Mouse (Mus musculus) forebrain, embryonic 14.5 days (tissue): ENCODE measurements at regions not wholly inside any gene's neighbourhood (a gene's known extent, or its start where the extent isn't known, plus 50 kb on each side); places are given as distances from the start of the nearest gene placed in this dataset.
A peak's percentile ranks its signal among the peaks of the same experiment; 100 is the strongest.
"Not testable (repeated sequence)": the region's sequence is repeated elsewhere in the genome, so short reads cannot be mapped to it uniquely, and the experiment has no call there.

Experiments
- ATAC-seq: fragments of 200-750 bp; cut with Nextera tagmentation; 2 replicates; pipeline ENCODE4 v1.8.0; 2017; ENCODE audit warnings: mild to moderate bottlenecking, moderate library complexity
- DNase-seq: peaks from one replicate; pipeline ENCODE4 v3.0.0-alpha.2; 2015; ENCODE audit warnings: low spot score
- H3K27ac ChIP-seq: fragments of 300-500 bp; sonication (generic); 2 replicates; pipeline ENCODE4 v1.5.1; 2014; ENCODE audit warnings: low read depth, mild to moderate bottlenecking, control low read depth, low read length, moderate library complexity
- H3K27me3 ChIP-seq: fragments of 300-500 bp; sonication (generic); replicated peaks from 2 replicates; pipeline ENCODE4 v1.6.1; 2014; ENCODE audit warnings: low read length, control low read depth, mixed read lengths; ENCODE audit not compliant: control insufficient read depth, insufficient read depth
- H3K36me3 ChIP-seq: fragments of 300-500 bp; sonication (generic); 2 replicates; pipeline ENCODE4 v1.6.1; 2014; ENCODE audit warnings: low read length, control low read depth; ENCODE audit not compliant: control insufficient read depth, insufficient read depth
- H3K4me1 ChIP-seq: fragments of 300-500 bp; sonication (generic); 2 replicates; pipeline ENCODE4 v1.6.1; 2014; ENCODE audit warnings: antibody characterized with exemption, low read length, control low read depth; ENCODE audit not compliant: control insufficient read depth, insufficient read depth
- H3K4me2 ChIP-seq: fragments of 300-500 bp; sonication (generic); 2 replicates; pipeline ENCODE4 v1.6.1; 2014; ENCODE audit warnings: mild to moderate bottlenecking, control low read depth, low read length
- H3K4me3 ChIP-seq: fragments of 300-500 bp; sonication (generic); 2 replicates; pipeline ENCODE4 v1.5.1; 2014; ENCODE audit warnings: low read depth, low read length, control low read depth
- H3K9ac ChIP-seq: fragments of 300-500 bp; sonication (generic); 2 replicates; pipeline ENCODE4 v1.6.1; 2014; ENCODE audit warnings: mild to moderate bottlenecking, low read length, control low read depth, moderate library complexity
- H3K9me3 ChIP-seq: fragments of 300-500 bp; sonication (generic); replicated peaks from 2 replicates; pipeline ENCODE4 v1.6.1; 2016; ENCODE audit warnings: low read length, control low read depth, mixed read lengths; ENCODE audit not compliant: control insufficient read depth
- WGBS: fragments of 180-500 bp; shearing (Covaris S2); extraction: QIAGEN DNeasy Blood & Tissue Kit; methylation state at CpG from one replicate; pipeline ENCODE4 v1.1.7; 2014; 5-methylcytosine and 5-hydroxymethylcytosine counted together

DNA sequence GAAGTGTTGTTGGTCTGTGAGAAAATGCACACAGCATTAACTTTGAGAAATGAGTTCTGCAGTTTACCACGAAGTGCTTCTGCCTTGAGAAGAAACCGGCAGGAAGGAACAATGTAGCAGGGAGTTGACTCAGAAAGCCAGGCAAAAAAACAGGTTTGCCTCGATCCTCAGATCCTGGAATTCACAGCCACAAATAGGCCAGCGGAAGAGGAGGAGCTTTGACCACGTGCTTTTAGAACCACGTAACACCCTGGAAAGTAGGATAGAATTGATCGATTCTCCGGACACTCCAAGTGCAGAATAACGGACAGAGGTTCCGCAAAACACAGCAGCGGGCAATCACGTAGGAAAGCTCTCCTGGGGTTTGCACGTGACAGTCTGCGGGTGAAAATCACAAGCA lies 106.0 kb upstream of the Rhobtb1 start:
- Histone ChIP-seq H3K4me3 (no peak overlapping the region), H3K27me3 (no peaks in the 10 kb centered on the region), H3K9ac (no peak overlapping the region), H3K4me1 (0 out of 2 replicates have a peak, but pooled peaks cover 10% of the 10 kb centered on the region), H3K36me3 (no peaks in the 10 kb centered on the region), H3K27ac (no peak overlapping the region), H3K4me2 (no peak overlapping the region), H3K9me3 (no peaks in the 10 kb centered on the region)
- DNase-seq = no peak
- WGBS = 79% methylated on average over 14 of the region's 14 CpGs
- no peak for ATAC-seq

DNA sequence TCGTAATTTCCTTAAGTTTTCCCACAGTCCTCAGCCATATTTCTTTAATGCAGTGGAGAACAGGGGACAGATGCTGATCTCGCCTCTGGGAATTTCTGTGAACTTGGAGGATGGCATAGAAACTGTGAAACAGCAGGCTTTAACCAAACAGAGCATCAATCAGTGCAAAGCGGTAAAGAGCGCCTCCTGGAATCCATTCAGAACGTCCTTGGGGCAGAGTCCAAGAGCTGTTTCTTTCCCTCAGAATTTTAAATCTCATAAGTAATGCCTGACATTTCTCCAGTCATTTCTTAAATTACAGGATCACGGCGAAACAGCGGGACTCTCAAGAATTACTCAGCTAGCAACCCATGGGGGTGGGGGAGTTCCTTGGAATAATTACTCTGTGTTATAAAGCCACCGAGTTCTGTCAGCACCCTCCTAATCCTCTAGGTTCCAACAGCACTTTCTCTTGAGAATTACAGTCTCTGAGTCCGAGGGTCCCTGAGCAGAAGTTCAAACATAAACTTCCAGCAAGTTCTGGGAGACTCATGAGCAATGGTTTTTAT lies 105.2 kb upstream of the Rhobtb1 start:
- no peaks in the 10 kb centered on the region for H3K36me3 ChIP-seq
- H3K9me3 ChIP-seq = no peaks in the 10 kb centered on the region
- H3K4me1 ChIP-seq = 0 out of 2 replicates have a peak, but pooled peaks cover 10% of the 10 kb centered on the region
- DNase-seq (peak; percentile 50), ATAC-seq (no peak)
- 37% methylated on average over 10 of the region's 10 CpGs for WGBS
- H3K4me2 ChIP-seq = no peak overlapping the region
- H3K4me3 ChIP-seq = no peak overlapping the region
- H3K27ac ChIP-seq = no peak overlapping the region
- no peaks in the 10 kb centered on the region for H3K27me3 ChIP-seq
- H3K9ac ChIP-seq = no peak overlapping the region

DNA sequence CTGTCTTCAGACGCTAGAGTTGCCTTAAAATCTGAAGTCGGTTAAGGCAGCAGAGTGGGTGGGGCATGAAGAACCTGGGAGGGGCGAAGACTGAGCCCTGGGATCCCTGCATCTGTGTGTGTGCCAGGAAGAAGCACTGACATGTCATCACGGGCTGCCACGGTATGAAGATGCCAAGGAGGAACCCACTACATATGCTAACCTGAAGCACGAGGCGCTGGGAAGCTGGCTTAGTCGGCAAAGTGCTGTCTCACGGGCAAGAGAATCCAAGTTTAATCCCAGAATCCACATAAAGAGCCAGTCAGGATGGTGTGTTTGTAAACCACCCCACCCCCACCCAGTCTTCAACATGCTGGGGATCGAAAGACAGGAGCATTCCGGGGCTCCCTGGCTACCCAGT lies 73.2 kb upstream of the Rhobtb1 start:
- H3K4me1 ChIP-seq = no peaks in the 10 kb centered on the region
- no peaks in the 10 kb centered on the region for H3K36me3 ChIP-seq
- H3K9ac ChIP-seq = no peak overlapping the region
- no peak overlapping the region for H3K27ac ChIP-seq
- ATAC-seq (peak; percentile 42; the same call in 1 of the 2 replicates), DNase-seq (peak; percentile 45)
- no peaks in the 10 kb centered on the region for H3K27me3 ChIP-seq
- no peaks in the 10 kb centered on the region for H3K9me3 ChIP-seq
- no peak overlapping the region for H3K4me2 ChIP-seq
- H3K4me3 ChIP-seq = no peak overlapping the region
- 75% methylated on average over 11 of the region's 11 CpGs for WGBS

GRCm38 (mm10) chr10:69086184-69086583 lies 65.0 kb upstream of the Rhobtb1 start:
- Histone ChIP-seq H3K9ac (no peak overlapping the region), H3K27me3 (no peaks in the 10 kb centered on the region), H3K36me3 (no peaks in the 10 kb centered on the region), H3K4me3 (no peak overlapping the region), H3K9me3 (no peaks in the 10 kb centered on the region), H3K4me2 (no peak overlapping the region), H3K4me1 (no peaks in the 10 kb centered on the region), H3K27ac (no peak overlapping the region)
- DNase-seq = no peak
- ATAC-seq = no peak
- WGBS = 73% methylated on average over 1 of the region's 1 CpGs

- H3K4me1 ChIP-seq = no peaks in the 10 kb centered on the region
- ATAC-seq = no peak
- 73% methylated on average over 3 of the region's 3 CpGs for WGBS
- H3K4me3 ChIP-seq = no peak overlapping the region
- no peaks in the 10 kb centered on the region for H3K9me3 ChIP-seq
- no peak overlapping the region for H3K9ac ChIP-seq
- H3K36me3 ChIP-seq = no peaks in the 10 kb centered on the region
- no peak for DNase-seq
- no peaks in the 10 kb centered on the region for H3K27me3 ChIP-seq
- no peak overlapping the region for H3K4me2 ChIP-seq
- no peak overlapping the region for H3K27ac ChIP-seq
These were observed 59.4 kb upstream of the Rhobtb1 start for GRCm38 (mm10) chr10:69091872-69092271.

GRCm38 (mm10) chr10:69100021-69100420 lies 51.2 kb upstream of the Rhobtb1 start:
- H3K4me2 ChIP-seq = no peak overlapping the region
- H3K36me3 ChIP-seq = no peaks in the 10 kb centered on the region
- no peaks in the 10 kb centered on the region for H3K27me3 ChIP-seq
- ATAC-seq (no peak), DNase-seq (no peak)
- no peak overlapping the region for H3K9ac ChIP-seq
- no peaks in the 10 kb centered on the region for H3K9me3 ChIP-seq
- peaks cover 4% of the 10 kb centered on the region; the same call in 1 of the 2 replicates for H3K4me1 ChIP-seq
- H3K27ac ChIP-seq = no peak overlapping the region
- WGBS = 87% methylated on average over 3 of the region's 3 CpGs
- H3K4me3 ChIP-seq = no peak overlapping the region

- H3K4me2 ChIP-seq, ATAC-seq, H3K9ac ChIP-seq, H3K4me1 ChIP-seq, H3K36me3 ChIP-seq, H3K9me3 ChIP-seq, H3K4me3 ChIP-seq, DNase-seq, H3K27ac ChIP-seq, H3K27me3 ChIP-seq: not testable (repeated sequence)
- 74% methylated on average over 16 of the region's 16 CpGs for WGBS
These were observed 50.5 kb upstream of the Rhobtb1 start for GRCm38 (mm10) chr10:69100742-69101141.
